Mouse (Mus musculus): ENCODE results near the gene S1pr1. TPM values are rescaled to one million over a fixed set of nuclear protein-coding genes. Genes with fewer than 3 reads are reported as not detected.

Gene S1pr1
- total and polyA plus RNA-seq, 3 experiments = 0.08 to 0.13 TPM; not detected in 1

DNA sequence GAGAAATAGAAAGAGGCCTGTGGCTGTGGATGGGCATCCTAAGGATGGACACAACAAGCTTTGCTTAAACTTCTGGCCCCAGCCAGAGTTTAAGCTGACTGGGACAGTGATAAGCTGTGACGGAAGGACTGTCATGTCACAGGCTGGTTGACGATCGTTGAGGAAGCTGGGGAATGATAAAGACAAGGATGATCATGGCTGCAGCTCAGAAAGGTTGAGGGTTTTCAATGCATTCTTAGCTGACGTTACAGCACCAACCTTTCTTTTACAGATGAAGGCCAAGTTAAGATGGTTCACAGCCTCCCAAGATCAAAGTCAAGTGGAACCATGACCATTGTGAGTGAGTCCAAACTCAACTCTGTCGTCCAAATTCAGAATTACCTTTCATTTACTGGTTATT is 40.2 kb downstream of the S1pr1 start (continued):
- peak; percentile 63 for TF ChIP-seq RCOR1 (IDR thresholded peaks at IDR 0.05; ENCODE audit: low read depth, low read length)
- no peak for TF ChIP-seq ELF1 (IDR thresholded peaks at IDR 0.05; ENCODE audit: low read depth, low read length)

DNA sequence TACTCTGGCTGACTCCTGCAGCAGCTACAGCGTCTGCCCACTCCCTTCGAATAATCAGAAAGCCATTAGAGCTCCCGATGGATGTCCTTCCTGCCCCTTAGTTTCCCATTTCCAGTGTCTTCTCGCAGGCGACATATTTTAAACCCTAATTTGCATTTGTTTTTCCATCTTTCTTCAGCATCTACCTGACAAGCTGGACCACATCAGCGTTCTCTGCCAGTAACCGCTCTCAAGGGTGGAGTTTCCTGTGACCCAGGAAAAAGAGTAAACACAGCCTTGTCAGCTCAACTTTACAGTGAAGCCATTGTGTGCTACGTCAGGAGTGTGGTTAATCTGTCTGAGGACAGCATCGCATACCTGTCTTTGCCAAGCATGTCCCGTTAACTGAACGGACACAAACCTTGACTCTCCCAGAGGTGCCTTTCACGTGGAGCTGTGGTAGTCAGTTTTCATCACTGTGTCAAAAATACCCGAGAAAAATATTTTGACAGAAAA is 41.2 kb downstream of the S1pr1 start:
- DNase-seq (ENCODE audit: low read depth, low spot score) = no peak
- no peak for TF ChIP-seq CTCF (IDR thresholded peaks at IDR 0.05 in 2 of 3, conservative IDR thresholded peaks at IDR 0.05 in 1 of 3; ENCODE audit: control insufficient read depth in 1 of 3, insufficient read depth in 1 of 3, low read depth in 2 of 3, low read length in 3 of 3, poor library complexity in 1 of 3, severe bottlenecking in 1 of 3)
- TF ChIP-seq CHD2 (IDR thresholded peaks at IDR 0.05; ENCODE audit: low read length) = no peak
- peak; percentile 29 for TF ChIP-seq TCF12 (IDR thresholded peaks at IDR 0.05; ENCODE audit: low read depth, low read length)
- TF ChIP-seq MYB (IDR thresholded peaks at IDR 0.05; ENCODE audit: low read depth, low read length) = peak; percentile 9
- 0 out of 2 replicates have a peak, but pooled peaks have one; percentile 58 for TF ChIP-seq SIN3A (IDR thresholded peaks at IDR 0.05; ENCODE audit: low read length)
- peak; percentile 64; the same call in 1 of the 2 replicates for TF ChIP-seq ETS1 (IDR thresholded peaks at IDR 0.05; ENCODE audit: low read depth, low read length)
- TF ChIP-seq EP300 (IDR thresholded peaks at IDR 0.05; ENCODE audit: low read depth in 1 of 2, low read length in 2 of 2) = peak in 1 of 2 experiments; percentile 67; a peak in 2 of 4 replicates
- 0 out of 2 replicates have a peak, but pooled peaks have one; percentile 60 for TF ChIP-seq ZMIZ1 (IDR thresholded peaks at IDR 0.05; ENCODE audit: low read depth, low read length)
- 0 out of 2 replicates have a peak, but pooled peaks have one; percentile 7 for TF ChIP-seq ELF1 (IDR thresholded peaks at IDR 0.05; ENCODE audit: low read depth, low read length)
- no peak for TF ChIP-seq GATA1 (IDR thresholded peaks at IDR 0.05; ENCODE audit: low read depth, low read length)
- peak; percentile 40 for TF ChIP-seq MAX (IDR thresholded peaks at IDR 0.05; ENCODE audit: low read length)
- 0 out of 2 replicates have a peak, but pooled peaks have one; percentile 2 for TF ChIP-seq JUND (IDR thresholded peaks at IDR 0.05; ENCODE audit: low read depth, low read length)
- Histone ChIP-seq H3K9ac (ENCODE audit: control insufficient read depth, low read depth, low read length, poor library complexity, severe bottlenecking) (peak overlapping the region; percentile 50), H3K4me1 (ENCODE audit: control insufficient read depth in 1 of 2, insufficient read depth in 2 of 2, low read length in 2 of 2) (peaks cover 24 to 28% of the 10 kb centered on the region in 2 experiments), H3K4me3 (ENCODE audit: control insufficient read depth in 1 of 2, insufficient read depth in 1 of 2, low read depth in 2 of 2, low read length in 2 of 2) (peak overlapping the region; percentile 59 to 71), H3K36me3 (ENCODE audit: control insufficient read depth in 1 of 2, insufficient read depth in 2 of 2, low read length in 2 of 2) (peaks cover 0 to 33% of the 10 kb centered on the region in 2 experiments; a peak in 2 of 4 replicates), H3K79me2 (ENCODE audit: control insufficient read depth, insufficient read depth, low read length, poor library complexity) (no peaks in the 10 kb centered on the region), H3K9me3 (replicated peaks; ENCODE audit: insufficient read depth, low read length) (no peaks in the 10 kb centered on the region), H3K27me3 (ENCODE audit: control insufficient read depth in 1 of 2, insufficient read depth in 2 of 2, low read length in 2 of 2) (no peaks in the 10 kb centered on the region), H3K27ac (ENCODE audit: control insufficient read depth, low read depth, low read length) (peak overlapping the region; percentile 86)

DNA sequence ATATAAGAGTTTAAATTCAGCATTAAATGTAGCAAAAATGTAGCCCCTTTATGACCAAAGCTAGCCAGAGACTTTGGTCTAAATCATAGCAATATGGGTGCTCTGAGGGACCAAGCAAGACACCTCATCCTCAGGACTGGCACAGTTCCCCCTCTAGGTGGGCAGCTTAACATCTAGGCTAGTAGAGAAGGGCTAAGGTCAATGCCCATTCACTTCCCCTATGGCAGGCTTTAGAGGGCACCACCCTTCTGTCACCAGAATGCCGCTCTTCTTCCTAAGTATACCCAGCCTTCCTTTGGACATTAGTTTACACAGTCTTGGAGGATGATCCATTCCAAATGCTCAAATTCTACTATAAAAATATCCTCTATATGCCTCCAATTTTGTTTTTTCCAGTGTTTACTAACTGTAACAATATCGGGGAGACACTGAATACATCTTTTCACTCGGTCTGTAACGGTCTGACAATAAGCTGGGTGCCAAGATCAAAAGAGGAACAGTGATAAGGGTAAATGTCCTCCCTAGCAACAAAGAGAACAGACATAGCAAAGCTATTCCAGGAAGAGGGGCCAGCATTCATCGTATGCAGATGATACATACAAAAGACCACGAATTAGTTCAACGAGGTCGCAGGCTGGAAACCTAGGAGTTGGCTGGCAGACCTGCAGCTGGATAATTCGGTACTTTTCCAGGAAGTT is 41.8 kb downstream of the S1pr1 start:
- Histone ChIP-seq H3K36me3 (ENCODE audit: control insufficient read depth in 1 of 2, insufficient read depth in 2 of 2, low read length in 2 of 2) (peaks cover 0 to 33% of the 10 kb centered on the region in 2 experiments; a peak in 2 of 4 replicates), H3K79me2 (ENCODE audit: control insufficient read depth, insufficient read depth, low read length, poor library complexity) (no peaks in the 10 kb centered on the region), H3K27me3 (ENCODE audit: control insufficient read depth in 1 of 2, insufficient read depth in 2 of 2, low read length in 2 of 2) (no peaks in the 10 kb centered on the region), H3K27ac (ENCODE audit: control insufficient read depth, low read depth, low read length) (peak overlapping the region; percentile 86), H3K4me1 (ENCODE audit: control insufficient read depth in 1 of 2, insufficient read depth in 2 of 2, low read length in 2 of 2) (peaks cover 24 to 29% of the 10 kb centered on the region in 2 experiments), H3K4me3 (ENCODE audit: control insufficient read depth in 1 of 2, insufficient read depth in 1 of 2, low read depth in 2 of 2, low read length in 2 of 2) (peak overlapping the region; percentile 59 to 71), H3K9ac (ENCODE audit: control insufficient read depth, low read depth, low read length, poor library complexity, severe bottlenecking) (peak overlapping the region; percentile 50), H3K9me3 (replicated peaks; ENCODE audit: insufficient read depth, low read length) (no peaks in the 10 kb centered on the region)
- DNase-seq (ENCODE audit: low read depth, low spot score) = peak; percentile 84
- TF ChIP-seq POLR2A (IDR thresholded peaks at IDR 0.05; ENCODE audit: control insufficient read depth in 1 of 2, insufficient read depth in 1 of 2, low read depth in 1 of 2, low read length in 2 of 2, poor library complexity in 1 of 2) (peak in 1 of 2 experiments; percentile 38; a peak in 1 of 4 replicates), ETS1 (IDR thresholded peaks at IDR 0.05; ENCODE audit: low read depth, low read length) (peak; percentile 87), EP300 (IDR thresholded peaks at IDR 0.05; ENCODE audit: low read depth in 1 of 2, low read length in 2 of 2) (peak; percentile 89 to 93), POLR2AphosphoS5 (IDR thresholded peaks at IDR 0.05; ENCODE audit: borderline replicate concordance, low read depth, low read length) (no peak), MEF2A (IDR thresholded peaks at IDR 0.05; ENCODE audit: extremely low read depth, insufficient replicate concordance, low read depth, low read length, poor library complexity, severe bottlenecking) (no peak), CTCF (IDR thresholded peaks at IDR 0.05 in 2 of 3, conservative IDR thresholded peaks at IDR 0.05 in 1 of 3; ENCODE audit: control insufficient read depth in 1 of 3, insufficient read depth in 1 of 3, low read depth in 2 of 3, low read length in 3 of 3, poor library complexity in 1 of 3, severe bottlenecking in 1 of 3) (no peak), JUND (IDR thresholded peaks at IDR 0.05; ENCODE audit: low read depth, low read length) (0 out of 2 replicates have a peak, but pooled peaks have one; percentile 36), CHD2 (IDR thresholded peaks at IDR 0.05; ENCODE audit: low read length) (no peak), ZNF384 (IDR thresholded peaks at IDR 0.05; ENCODE audit: low read depth, low read length) (peak; percentile 34; the same call in 1 of the 2 replicates), HCFC1 (IDR thresholded peaks at IDR 0.05; ENCODE audit: low read depth, low read length) (0 out of 2 replicates have a peak, but pooled peaks have one; percentile 13), MYB (IDR thresholded peaks at IDR 0.05; ENCODE audit: low read depth, low read length) (peak; percentile 91), ZC3H11A (IDR thresholded peaks at IDR 0.05; ENCODE audit: low read depth, low read length) (no peak), ZMIZ1 (IDR thresholded peaks at IDR 0.05; ENCODE audit: low read depth, low read length) (no peak; the same call in 1 of the 2 replicates), TAL1 (IDR thresholded peaks at IDR 0.05; ENCODE audit: low read length) (no peak), POLR2AphosphoS2 (IDR thresholded peaks at IDR 0.05; ENCODE audit: low read length) (peak; percentile 46; the same call in 1 of the 2 replicates), RCOR1 (IDR thresholded peaks at IDR 0.05; ENCODE audit: low read depth, low read length) (peak; percentile 78), MYC (IDR thresholded peaks at IDR 0.05; ENCODE audit: low read depth, low read length) (peak; percentile 31; the same call in 1 of the 2 replicates), CHD1 (IDR thresholded peaks at IDR 0.05; ENCODE audit: low read depth, low read length) (peak; percentile 85; the same call in 1 of the 2 replicates), TBP (IDR thresholded peaks at IDR 0.05; ENCODE audit: low read depth, low read length) (0 out of 2 replicates have a peak, but pooled peaks have one; percentile 38)

Measured in MEL (cell line).